Mouse (Mus musculus) neural tube, embryonic 10.5 days (tissue): ENCODE measurements around the gene Mdk.

Source experiments
- DNase-seq: peaks from one replicate; pipeline ENCODE4 v3.0.0-alpha.2; 2017; ENCODE audit warnings: low spot score; ENCODE audit errors: extremely low spot score

The Mdk gene

DNA sequence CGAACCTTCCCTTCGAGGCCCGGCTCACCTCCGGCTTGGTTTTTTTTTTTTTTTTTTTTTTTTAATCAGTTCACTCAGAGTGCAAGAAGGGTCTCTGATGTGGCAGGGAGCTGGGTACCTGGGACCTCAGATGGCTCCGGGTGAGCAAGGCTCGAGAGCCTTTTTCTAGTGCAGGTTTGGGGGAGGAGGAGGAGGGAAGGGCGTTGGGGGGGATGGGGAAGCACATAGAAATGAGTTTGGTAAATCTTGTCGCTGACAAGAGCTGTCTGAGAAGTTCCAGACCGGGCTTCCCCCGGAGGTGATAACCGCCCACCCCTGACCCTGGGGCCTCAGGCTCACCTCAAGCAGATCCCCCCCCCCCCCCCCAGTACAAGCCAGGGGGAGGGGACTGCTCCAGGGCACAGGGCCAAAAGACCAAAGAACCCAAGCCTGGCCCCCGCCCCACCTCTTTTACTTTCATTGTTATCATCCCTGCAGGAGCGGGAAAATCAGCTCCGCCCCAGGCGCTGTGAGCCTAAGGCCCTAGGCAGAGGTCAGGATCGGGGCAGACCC lies at the start of gene Mdk:
TSS of gene Mdk (minus strand) at position 138 of the 552 bp plus-strand sequence.
- peak; percentile 88 for DNase-seq

GRCm38 (mm10) chr2:91980830-91981229 lies 48.7 kb upstream of the Mdk start:
- no peak for DNase-seq

- DNase-seq = peak; percentile 42
Observed at GRCm38 (mm10) chr2:91980245-91980644, 48.1 kb upstream of the Mdk start.

GRCm38 (mm10) chr2:91978547-91978946 lies 46.5 kb upstream of the Mdk start:
- no peak for DNase-seq

DNA sequence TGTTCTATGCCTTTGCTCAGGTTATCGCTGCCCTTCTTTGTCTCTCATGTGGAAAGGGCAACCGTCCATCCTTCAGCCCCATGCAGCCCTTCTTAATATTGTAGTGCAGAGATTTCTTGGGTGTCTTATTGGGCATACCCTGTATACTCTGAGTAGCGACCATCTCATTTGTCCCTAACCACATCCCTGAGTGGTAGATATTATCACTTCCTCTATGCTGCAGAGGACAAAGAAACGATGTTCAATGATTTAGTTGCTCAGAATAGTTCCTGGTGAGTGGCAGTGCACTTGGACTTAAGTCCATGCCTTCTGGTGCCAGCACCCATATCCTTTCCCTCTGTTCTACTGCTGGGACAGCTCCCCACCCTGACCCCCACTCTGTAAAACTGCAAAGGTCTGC lies 45.9 kb upstream of the Mdk start:
- no peak for DNase-seq

DNA sequence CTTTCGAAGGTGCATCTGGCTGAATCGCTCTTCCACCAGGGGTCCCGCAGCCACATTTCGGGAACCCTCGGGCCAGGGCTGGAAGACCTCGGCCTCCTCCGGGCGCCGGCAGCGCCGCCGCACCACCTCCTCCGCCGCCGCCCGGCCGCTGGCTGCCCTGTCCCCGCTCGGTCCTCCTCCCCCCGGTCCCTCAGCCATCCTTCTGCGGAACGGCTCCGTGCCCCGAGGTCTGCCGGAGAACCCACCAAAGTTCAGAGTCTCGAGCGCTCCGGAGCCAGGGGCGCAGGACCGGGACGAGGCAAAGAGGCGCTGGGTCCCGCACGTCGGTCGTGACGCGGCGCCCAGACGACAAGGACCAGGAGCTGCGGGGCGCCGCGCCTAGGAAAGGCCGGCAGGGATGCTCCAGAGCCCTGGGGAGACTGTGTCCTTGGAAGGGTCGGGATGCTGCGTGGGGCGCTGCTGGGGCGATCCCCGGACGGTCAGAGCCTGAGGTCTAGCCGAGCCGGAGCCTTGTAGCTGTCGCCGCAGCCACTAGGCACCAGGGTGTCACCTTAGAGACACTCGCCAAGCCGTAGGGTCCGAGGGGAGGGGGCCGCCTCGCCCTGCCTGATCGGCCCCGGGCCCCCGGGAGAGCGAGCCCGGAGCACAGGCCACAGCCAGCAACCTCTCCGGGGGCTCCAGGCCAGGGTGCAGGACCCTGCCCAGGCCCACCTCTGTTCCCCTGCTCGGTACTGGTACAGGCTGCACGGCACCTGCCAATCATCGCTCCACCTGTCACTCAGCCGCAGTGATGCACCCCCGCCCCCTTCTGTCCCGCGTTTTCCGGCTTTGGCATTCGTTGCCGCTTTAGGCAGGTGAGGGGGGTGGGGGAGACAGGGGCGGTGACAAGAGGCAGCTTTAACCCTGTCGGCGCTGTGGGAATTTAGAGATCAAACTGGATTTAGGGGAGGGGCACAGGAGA lies 43.8 kb upstream of the Mdk start, which contains the start of gene Dgkz:
TSS of gene Dgkz (minus strand) at position 284 of the 961 bp plus-strand sequence.
- DNase-seq = peak; percentile 65

DNA sequence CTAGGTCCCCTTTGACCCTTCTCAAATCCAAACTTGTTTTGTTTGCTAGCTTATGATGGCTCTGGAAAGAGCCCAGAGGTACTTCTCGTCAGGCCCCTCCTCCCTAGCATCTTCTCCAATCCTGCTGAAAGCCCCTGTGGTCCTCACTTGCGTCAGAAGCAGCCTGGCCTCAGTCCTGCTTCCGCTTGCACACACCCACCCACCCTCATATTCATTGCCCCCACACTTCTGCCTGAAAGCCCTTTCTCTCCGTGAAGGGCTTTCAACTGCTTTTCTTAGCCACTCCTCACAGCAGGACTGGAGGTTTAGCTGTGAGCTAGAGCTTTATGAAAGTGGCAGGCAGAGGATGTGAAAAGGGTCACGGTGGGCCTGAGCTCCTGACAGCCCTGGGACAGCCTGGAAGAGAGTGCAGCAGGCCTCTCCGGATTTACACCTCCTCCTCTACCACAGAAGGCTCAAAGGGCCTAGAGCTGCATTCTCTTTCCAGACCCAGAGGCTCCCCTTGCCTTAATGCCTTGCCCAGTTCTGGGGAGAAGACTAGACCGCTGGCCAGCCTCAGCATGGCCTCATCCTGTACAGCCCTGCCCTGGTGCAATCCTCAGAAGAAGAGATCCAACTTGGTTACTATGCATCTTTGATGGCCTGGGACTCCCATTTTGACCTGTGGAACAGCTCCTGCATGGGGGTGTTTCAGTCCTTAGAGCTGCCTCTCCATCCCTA lies 41.5 kb upstream of the Mdk start:
- no peak for DNase-seq

- DNase-seq = no peak
Observed at GRCm38 (mm10) chr2:91972121-91972566, 40.0 kb upstream of the Mdk start.

GRCm38 (mm10) chr2:91971231-91972097 lies 39.4 kb upstream of the Mdk start:
- DNase-seq = no peak

DNA sequence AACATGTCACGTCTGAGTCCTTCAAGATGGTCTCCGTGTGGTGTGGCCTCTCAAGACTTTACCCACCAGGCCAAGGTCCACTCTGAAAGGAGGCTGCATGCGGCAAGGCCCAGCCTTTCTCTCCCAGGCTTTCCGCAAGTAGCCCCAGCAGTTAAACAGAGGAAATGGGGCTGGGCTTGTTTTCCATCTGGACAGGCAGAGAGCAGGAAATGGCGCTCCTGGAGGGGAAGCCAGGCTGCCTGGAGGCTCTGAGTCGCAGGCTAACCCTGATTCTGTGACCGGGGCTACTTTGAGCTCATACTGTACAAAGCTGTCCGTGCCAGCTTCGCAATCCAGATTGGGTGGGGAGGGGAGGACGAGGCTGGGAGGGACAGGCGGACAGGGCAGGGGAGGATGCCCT lies 35.9 kb upstream of the Mdk start:
- DNase-seq = no peak

GRCm38 (mm10) chr2:91966367-91966766 lies 34.3 kb upstream of the Mdk start:
- DNase-seq = no peak

- DNase-seq = peak; percentile 39
Observed at GRCm38 (mm10) chr2:91965417-91965816, 33.3 kb upstream of the Mdk start.

- DNase-seq = no peak
Observed at GRCm38 (mm10) chr2:91964610-91965204, 32.6 kb upstream of the Mdk start.

DNA sequence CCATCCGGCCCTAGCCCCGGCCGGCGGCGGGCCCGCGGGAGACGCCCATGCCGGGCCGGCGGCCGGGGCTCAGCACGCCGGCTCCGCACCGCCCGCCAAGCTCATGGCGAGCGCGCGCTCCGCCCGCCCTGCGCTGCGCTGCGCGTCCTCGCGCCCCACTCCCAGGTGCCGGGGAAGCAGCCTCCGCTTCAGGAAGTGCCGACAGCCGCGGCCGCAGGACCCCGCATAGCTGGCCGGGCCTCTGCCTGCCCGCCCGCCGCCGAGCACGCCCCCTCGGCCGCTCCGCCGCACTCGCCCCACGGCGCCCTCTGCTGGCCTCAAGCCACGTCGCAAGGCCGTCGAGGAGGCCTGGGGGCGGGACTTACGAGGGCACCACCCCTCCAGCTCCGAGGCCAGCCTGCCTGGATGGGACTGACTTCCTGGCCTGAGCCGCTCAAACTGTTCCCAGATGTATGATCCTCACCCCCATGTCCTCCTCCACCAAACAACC lies 31.4 kb upstream of the Mdk start:
- DNase-seq = peak; percentile 97

- DNase-seq = no peak
Observed at GRCm38 (mm10) chr2:91962864-91963401, 30.8 kb upstream of the Mdk start.

GRCm38 (mm10) chr2:91961901-91962761 lies 30.0 kb upstream of the Mdk start:
- DNase-seq = no peak

DNA sequence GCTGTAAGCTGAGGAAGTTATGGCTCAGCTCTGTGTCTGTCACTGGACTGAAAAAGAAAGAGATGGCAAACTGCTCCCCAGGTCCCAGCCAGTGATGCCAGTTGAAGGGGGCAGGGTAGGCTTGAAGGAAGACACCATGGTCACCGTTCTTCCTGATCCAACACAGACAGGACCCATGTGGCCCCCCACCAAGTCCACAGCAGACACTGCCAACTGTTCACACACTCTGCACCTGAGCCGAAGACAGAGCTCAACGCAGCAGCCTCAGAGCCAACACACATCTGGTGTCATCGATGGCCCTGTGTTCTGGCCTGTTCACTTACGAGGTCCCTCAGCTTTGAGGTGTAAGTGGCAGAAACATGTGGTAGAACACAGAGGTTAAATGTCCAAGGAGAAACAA lies 28.4 kb upstream of the Mdk start:
- no peak for DNase-seq

- DNase-seq = no peak
Observed at GRCm38 (mm10) chr2:91959544-91960410, 27.7 kb upstream of the Mdk start.
